Mouse (Mus musculus) A20 (cell line): Measurements from ENCODE around the gene Pate4.
A peak's percentile ranks its signal among the peaks of the same experiment; 100 is the strongest.
"Not testable (repeated sequence)": the region's sequence is repeated elsewhere in the genome, so short reads cannot be mapped to it uniquely, and the experiment has no call there.

ENCODE experiments used
- DNase-seq: peaks from one replicate; pipeline ENCODE4 v3.0.0-alpha.2; 2011; ENCODE audit warnings: low read depth, low spot score

Gene Pate4

GRCm38 (mm10) chr9:35611841-35612240, at the start of gene Pate4:
Gene Pate4, minus strand, starts transcription at chr9:35611941.
- no peak for DNase-seq

GRCm38 (mm10) chr9:35648102-35648501, 36.4 kb upstream of the Pate4 start, which contains the start of gene Pate3:
Gene Pate3, minus strand, starts transcription at chr9:35648202.
- no peak for DNase-seq

GRCm38 (mm10) chr9:35632981-35633380, 21.2 kb upstream of the Pate4 start:
- no peak for DNase-seq

- not testable (repeated sequence) for DNase-seq
Observed at GRCm38 (mm10) chr9:35616784-35617183, 5.0 kb upstream of the Pate4 start.

- peak; percentile 5 for DNase-seq
Observed at GRCm38 (mm10) chr9:35614005-35614404, 2.3 kb upstream of the Pate4 start.

GRCm38 (mm10) chr9:35607647-35608405, 3.9 kb downstream of the Pate4 start:
- DNase-seq, result no peak

GRCm38 (mm10) chr9:35592903-35593302, 18.8 kb downstream of the Pate4 start:
- peak; percentile 44 for DNase-seq

- no peak for DNase-seq
Observed at GRCm38 (mm10) chr9:35587674-35588073, 24.1 kb downstream of the Pate4 start.

GRCm38 (mm10) chr9:35574416-35574815, 37.3 kb downstream of the Pate4 start:
- DNase-seq, result no peak

GRCm38 (mm10) chr9:35570663-35571062, 41.1 kb downstream of the Pate4 start:
- DNase-seq, result no peak

- DNase-seq, result peak; percentile 98
Observed at GRCm38 (mm10) chr9:35569571-35570534, 41.9 kb downstream of the Pate4 start, which contains the start of the genes Pate2 and Hyls1. Gene Pate2, plus strand, starts transcription at chr9:35570284. Gene Hyls1, minus strand, starts transcription at chr9:35570398.

GRCm38 (mm10) chr9:35567995-35568394, 43.7 kb downstream of the Pate4 start:
- DNase-seq, result no peak

GRCm38 (mm10) chr9:35564536-35565240, 47.1 kb downstream of the Pate4 start:
- no peak for DNase-seq

- peak; percentile 38 for DNase-seq
Observed at GRCm38 (mm10) chr9:35561583-35561982, 50.2 kb downstream of the Pate4 start.

GRCm38 (mm10) chr9:35561076-35561475, 50.7 kb downstream of the Pate4 start:
- DNase-seq, result no peak

GRCm38 (mm10) chr9:35559009-35559890, 52.5 kb downstream of the Pate4 start:
- DNase-seq, result peak; percentile 95

GRCm38 (mm10) chr9:35558257-35559008, 53.3 kb downstream of the Pate4 start, which contains the start of the genes Ddx25 and Pus3:
Gene Ddx25, minus strand, starts transcription at chr9:35558528.
Gene Pus3, plus strand, starts transcription at chr9:35558595.
- DNase-seq, result peak; percentile 83
